Mouse (Mus musculus) testis, adult 2 months (tissue): ENCODE measurements around the gene Eif2b2. TPM values are rescaled to one million over a fixed set of nuclear protein-coding genes. Genes with fewer than 3 reads are reported as not detected.

Experiments used
- H3K27ac ChIP-seq: fragments of 200-500 bp; 2 replicates; pipeline ENCODE4 v1.5.1; 2012; ENCODE audit warnings: low read depth, low read length; ENCODE audit not compliant: control insufficient read depth, insufficient read depth
- H3K27me3 ChIP-seq: fragments of 200-500 bp; 2 replicates; pipeline ENCODE4 v1.6.1; 2012; ENCODE audit warnings: mild to moderate bottlenecking, low read length, moderate library complexity; ENCODE audit not compliant: control insufficient read depth, insufficient read depth
- H3K36me3 ChIP-seq: fragments of 200-500 bp; 2 replicates; pipeline ENCODE4 v1.6.1; 2012; ENCODE audit warnings: mild to moderate bottlenecking, low read length; ENCODE audit not compliant: control insufficient read depth, insufficient read depth
- H3K4me1 ChIP-seq: fragments of 200-500 bp; 2 replicates; pipeline ENCODE4 v1.6.1; 2012; ENCODE audit warnings: low read length; ENCODE audit not compliant: control insufficient read depth, insufficient read depth
- H3K4me3 ChIP-seq: fragments of 200-500 bp; 2 replicates; pipeline ENCODE4 v1.5.1; 2012; ENCODE audit warnings: low read depth, mild to moderate bottlenecking, low read length, moderate library complexity, mixed read lengths; ENCODE audit not compliant: control insufficient read depth
- CTCF ChIP-seq: fragments of 200-500 bp; IDR thresholded peaks from 2 replicates; pipeline ENCODE4 v1.5.1; 2012; ENCODE audit warnings: low read depth, mild to moderate bottlenecking, inconsistent platforms, low read length, moderate library complexity; ENCODE audit not compliant: control insufficient read depth, insufficient read depth, insufficient replicate concordance
- POLR2A ChIP-seq: fragments of 200-500 bp; IDR thresholded peaks from 2 replicates; pipeline ENCODE4 v1.6.1; 2012; ENCODE audit warnings: low read depth, mild to moderate bottlenecking, inconsistent platforms, low read length, moderate library complexity; ENCODE audit not compliant: control insufficient read depth
- polyA plus RNA-seq: library from polyadenylated mRNA; depleted of rRNA; stranded (reverse); fragments of >200 nt; gene quantifications from 2 replicates; pipeline ENCODE4 v1.2.3, GENCODE M21; 2012

Eif2b2 gene
- polyA plus RNA-seq, 1 experiment, result 52.6 TPM

DNA sequence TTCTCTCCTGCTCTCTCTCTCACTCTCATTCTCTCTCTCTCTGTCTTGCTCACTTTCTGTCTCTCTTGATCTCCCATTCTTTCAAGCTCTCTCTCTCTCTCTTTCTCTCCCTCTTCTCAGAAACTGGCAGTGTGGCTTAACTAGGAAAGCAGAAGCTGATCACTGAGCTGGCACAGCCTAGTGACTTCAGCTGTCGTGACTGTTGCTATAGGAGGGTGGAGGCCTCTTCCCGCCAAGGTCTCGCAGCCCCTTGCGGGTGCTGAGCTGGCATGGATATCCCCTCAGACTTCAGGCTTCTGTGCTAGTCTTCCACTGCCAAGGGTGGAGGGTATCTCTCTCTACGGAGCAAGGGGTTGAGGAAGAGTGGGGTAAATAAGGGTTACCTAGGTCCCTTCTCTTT, 36.4 kb upstream of the Eif2b2 start:
- TF ChIP-seq POLR2A (no peak), CTCF (no peak)
- H3K27me3 ChIP-seq, result no peaks in the 10 kb centered on the region
- H3K4me1 ChIP-seq, result no peaks in the 10 kb centered on the region
- H3K27ac ChIP-seq, result no peak overlapping the region
- H3K4me3 ChIP-seq, result no peak overlapping the region
- H3K36me3 ChIP-seq, result no peaks in the 10 kb centered on the region

DNA sequence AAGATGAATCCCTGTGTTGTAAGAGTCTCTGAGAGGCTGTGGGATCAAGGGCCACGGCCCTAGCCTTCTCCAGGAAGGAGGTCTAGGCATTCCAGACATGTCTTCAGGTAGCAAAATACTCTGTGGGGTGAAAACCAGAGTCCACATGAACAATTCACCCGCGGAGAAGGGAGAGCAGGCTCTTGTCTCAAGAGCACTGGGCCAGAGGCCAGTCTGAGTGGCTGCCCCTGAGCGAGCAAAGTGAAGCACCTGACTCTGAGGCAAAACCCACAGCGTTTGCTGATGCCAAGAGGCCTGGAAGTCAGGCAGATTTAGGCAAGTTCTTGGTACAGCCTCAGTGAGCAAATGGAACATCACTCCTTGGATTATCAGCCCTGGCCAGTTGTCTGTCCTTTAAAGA, 35.2 kb upstream of the Eif2b2 start:
- Histone ChIP-seq H3K4me1 (no peaks in the 10 kb centered on the region), H3K4me3 (no peak overlapping the region), H3K36me3 (no peaks in the 10 kb centered on the region), H3K27me3 (no peaks in the 10 kb centered on the region), H3K27ac (no peak overlapping the region)
- TF ChIP-seq CTCF (no peak), POLR2A (no peak)

DNA sequence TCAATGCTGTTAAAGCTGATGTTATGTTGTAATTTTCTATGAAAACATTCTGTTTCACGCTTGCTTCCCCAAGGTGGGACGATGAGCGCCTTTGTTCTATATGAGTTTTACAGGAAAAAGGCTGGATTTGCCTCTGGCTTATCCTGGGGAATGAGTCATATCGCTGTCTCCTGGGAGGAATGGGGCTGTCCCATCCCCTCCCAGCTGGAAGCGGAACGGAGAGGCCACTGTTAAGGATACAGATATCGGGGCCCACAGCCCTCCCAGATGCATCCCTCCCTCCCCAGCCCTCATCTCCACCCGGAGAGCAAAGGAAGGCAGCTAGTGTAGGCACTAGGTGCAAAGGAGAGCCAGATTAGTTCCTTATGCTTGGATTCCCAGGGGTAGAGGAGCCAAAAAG, 33.5 kb upstream of the Eif2b2 start:
- H3K4me1 ChIP-seq, result no peaks in the 10 kb centered on the region
- H3K27me3 ChIP-seq, result no peaks in the 10 kb centered on the region
- no peaks in the 10 kb centered on the region for H3K36me3 ChIP-seq
- no peak overlapping the region for H3K4me3 ChIP-seq
- TF ChIP-seq CTCF (no peak), POLR2A (no peak)
- H3K27ac ChIP-seq, result no peak overlapping the region

DNA sequence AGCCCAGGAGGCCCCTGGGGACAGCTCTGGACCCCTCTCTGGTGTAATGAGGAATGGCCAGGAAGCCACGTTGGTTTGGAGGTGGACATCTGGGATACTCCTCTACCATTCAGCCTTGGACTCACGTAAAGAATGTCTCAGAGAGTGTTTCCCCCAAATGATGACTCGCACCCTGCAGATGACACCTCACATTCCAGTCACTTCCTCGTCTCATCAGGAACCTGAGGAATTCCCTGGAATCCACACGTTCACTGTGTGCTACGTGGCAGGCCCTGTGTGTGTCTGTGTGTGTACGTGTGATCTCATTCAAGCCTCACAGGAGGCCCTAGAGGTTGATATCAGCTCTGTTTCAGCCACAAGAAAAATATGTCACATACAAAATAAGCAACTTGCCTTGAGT, 32.9 kb upstream of the Eif2b2 start:
- Histone ChIP-seq H3K36me3 (no peaks in the 10 kb centered on the region), H3K4me3 (no peak overlapping the region), H3K4me1 (no peaks in the 10 kb centered on the region), H3K27me3 (no peaks in the 10 kb centered on the region), H3K27ac (no peak overlapping the region)
- TF ChIP-seq CTCF (no peak), POLR2A (no peak)

DNA sequence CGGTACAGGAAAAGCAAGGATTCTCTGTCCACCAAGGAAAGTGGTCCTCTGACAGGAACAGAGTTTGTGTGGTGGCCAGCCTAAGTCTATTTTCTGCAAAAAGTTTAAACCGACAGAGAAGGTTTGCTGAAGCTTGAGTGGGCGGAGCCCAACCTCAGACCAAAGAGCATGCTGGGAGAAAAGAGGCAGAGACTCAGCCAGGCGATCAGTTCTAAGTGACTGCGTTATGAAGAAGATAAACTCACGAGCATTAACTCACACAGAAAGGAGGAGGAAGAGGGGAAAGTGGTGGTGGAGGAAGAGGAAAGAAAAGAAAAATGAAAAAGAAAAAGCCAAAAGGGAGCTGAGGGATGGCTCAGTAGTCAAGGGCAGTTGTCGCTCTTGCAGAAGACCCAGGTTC, 29.0 kb upstream of the Eif2b2 start:
- H3K4me3 ChIP-seq, result no peak overlapping the region
- H3K36me3 ChIP-seq, result no peaks in the 10 kb centered on the region
- TF ChIP-seq POLR2A (no peak), CTCF (no peak)

DNA sequence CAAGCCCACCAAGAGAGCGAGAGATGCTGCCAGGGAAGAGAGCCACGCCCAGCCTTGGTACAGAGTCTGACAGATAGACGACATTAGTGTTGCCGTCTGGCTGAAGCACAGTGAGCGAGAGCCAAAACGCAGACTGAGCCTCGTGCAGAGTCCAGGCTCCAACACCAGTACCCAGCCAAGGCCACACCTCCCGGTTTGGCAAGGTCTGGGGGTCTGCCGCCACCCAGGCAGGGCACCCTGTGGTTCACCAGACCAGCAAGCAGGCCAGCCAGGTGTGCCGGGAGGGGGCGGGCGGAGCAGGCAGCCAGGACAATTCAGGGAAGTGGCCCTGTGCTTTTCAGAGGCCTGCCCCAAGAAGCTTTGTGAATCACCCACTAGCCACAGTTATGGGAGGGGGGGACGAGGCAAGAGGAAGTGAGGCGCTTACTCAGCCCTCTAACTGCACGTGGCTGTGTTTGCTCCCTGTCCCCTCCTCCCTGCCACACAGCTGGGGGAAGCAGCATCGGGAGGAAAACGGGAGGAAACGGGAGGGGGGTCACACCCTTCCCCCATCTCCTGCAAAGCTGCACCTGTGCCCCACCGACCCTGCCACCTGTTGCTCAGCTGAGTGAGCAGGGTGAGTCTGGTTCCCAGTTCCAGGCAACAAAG, 26.7 kb upstream of the Eif2b2 start:
- Histone ChIP-seq H3K27ac (no peak overlapping the region), H3K36me3 (no peaks in the 10 kb centered on the region), H3K4me3 (no peak overlapping the region), H3K4me1 (peaks cover 7% of the 10 kb centered on the region), H3K27me3 (no peaks in the 10 kb centered on the region)
- TF ChIP-seq POLR2A (no peak), CTCF (no peak)

More for the DNA sequence above, 29.0 kb upstream of the Eif2b2 start:
- Histone ChIP-seq H3K27ac (no peak overlapping the region), H3K4me1 (peaks cover 7% of the 10 kb centered on the region), H3K27me3 (no peaks in the 10 kb centered on the region)

DNA sequence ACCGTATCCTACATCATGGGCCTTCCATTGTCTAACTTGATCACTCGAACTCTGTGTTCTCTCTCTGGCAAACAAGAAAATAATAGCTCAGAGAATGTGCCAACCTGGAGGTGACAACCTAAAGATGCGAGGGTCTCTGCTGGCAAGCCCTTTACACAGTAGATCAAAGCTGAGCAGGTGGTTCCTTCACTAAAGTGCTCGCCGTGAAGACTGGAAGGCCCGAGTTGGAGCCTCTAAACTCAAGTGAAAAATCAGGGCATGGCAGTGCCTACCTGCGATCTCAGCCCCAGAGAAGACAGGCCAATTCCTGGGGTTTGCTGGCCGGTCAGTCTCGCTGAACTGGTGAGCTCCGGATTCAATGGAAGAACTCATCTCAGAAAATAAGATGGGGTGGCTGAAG, 26.1 kb upstream of the Eif2b2 start:
- Histone ChIP-seq H3K27ac (no peak overlapping the region), H3K27me3 (no peaks in the 10 kb centered on the region), H3K4me1 (peaks cover 7% of the 10 kb centered on the region), H3K4me3 (no peak overlapping the region), H3K36me3 (no peaks in the 10 kb centered on the region)
- TF ChIP-seq POLR2A (no peak), CTCF (no peak)
